Comparison of ENCODE assay signal across 18 mouse cellular contexts in genomic region chr8:123375701-123376100, GRCm38 (mm10). TPM values are rescaled to one million over a fixed set of nuclear protein-coding genes. Genes with fewer than 3 reads are reported as not detected.
DNase-seq lines count a peak whose midpoint lies in the region; ATAC-seq lines count a peak whose summit lies in the region.
"Had no signal": no experiment of that assay in that cellular context is flagged by ENCODE, and none has a peak within 500 bp of the region (broad histone marks: within the 10 kb centered on the region; RNA-seq: fewer than 3 reads in every experiment).

No protein-coding gene starts in this region.

- 0 out of 2 replicates have a peak overlapping the region, but pooled peaks have one; percentile 32 for H3K9ac ChIP-seq in midbrain, embryonic 12.5 days (replicated peaks)
- H3K9ac ChIP-seq in midbrain, embryonic 14.5 days (replicated peaks; ENCODE audit: low read length), result no peak overlapping the region
- H3K9ac ChIP-seq in hindbrain, embryonic 16.5 days (ENCODE audit: low read depth, low read length), result peak overlapping the region; percentile 30; the same call in 1 of the 2 replicates
- H3K9ac ChIP-seq in neural tube, embryonic 14.5 days (replicated peaks; ENCODE audit: low read depth, low read length), result no peak overlapping the region

- H3K27ac ChIP-seq in midbrain, embryonic 12.5 days (replicated peaks), result no peak overlapping the region
- H3K27ac ChIP-seq in midbrain, embryonic 14.5 days (replicated peaks; ENCODE audit: low read depth, low read length), result no peak overlapping the region
- no peak overlapping the region; the same call in 1 of the 2 replicates for H3K27ac ChIP-seq in hindbrain, embryonic 16.5 days (ENCODE audit: low read depth, low read length)
- peak overlapping the region; percentile 39; the same call in 1 of the 2 replicates for H3K27ac ChIP-seq in neural tube, embryonic 14.5 days (ENCODE audit: low read depth, low read length)
- H3K27ac ChIP-seq: kidney, postnatal 0 days; liver, embryonic 15.5 days; midbrain, embryonic 10.5 days had no signal

- no peaks in the 10 kb centered on the region for H3K9me3 ChIP-seq in midbrain, embryonic 12.5 days
- no peaks in the 10 kb centered on the region for H3K9me3 ChIP-seq in midbrain, embryonic 14.5 days (ENCODE audit: control insufficient read depth, low read length)
- no peaks in the 10 kb centered on the region for H3K9me3 ChIP-seq in hindbrain, embryonic 16.5 days (ENCODE audit: control insufficient read depth, low read length)
- no peaks in the 10 kb centered on the region for H3K9me3 ChIP-seq in neural tube, embryonic 14.5 days (ENCODE audit: control insufficient read depth, low read length)
- H3K9me3 ChIP-seq: liver, embryonic 15.5 days; midbrain, embryonic 10.5 days had no signal

- no peak overlapping the region for H3K4me3 ChIP-seq in midbrain, embryonic 12.5 days
- no peak overlapping the region for H3K4me3 ChIP-seq in midbrain, embryonic 14.5 days (replicated peaks; ENCODE audit: low read depth, low read length)
- no peak overlapping the region for H3K4me3 ChIP-seq in hindbrain, embryonic 16.5 days (ENCODE audit: low read length)
- no peak overlapping the region for H3K4me3 ChIP-seq in neural tube, embryonic 14.5 days (ENCODE audit: low read depth, low read length)
- H3K4me3 ChIP-seq: liver, embryonic 15.5 days; midbrain, embryonic 10.5 days had no signal

- ATAC-seq in midbrain, embryonic 12.5 days (ENCODE audit: low FRiP score, low read depth), result no peak
- no peak for ATAC-seq in midbrain, embryonic 14.5 days (ENCODE audit: low FRiP score, low TSS enrichment)
- no peak for ATAC-seq in hindbrain, embryonic 16.5 days
- no peak for ATAC-seq in neural tube, embryonic 14.5 days (ENCODE audit: low read depth)

- 87% methylated on average over 10 of the region's 10 CpGs for WGBS in midbrain, embryonic 12.5 days
- 84% methylated on average over 10 of the region's 10 CpGs for WGBS in midbrain, embryonic 14.5 days
- WGBS in hindbrain, embryonic 16.5 days, result 78% methylated on average over 10 of the region's 10 CpGs
- WGBS in neural tube, embryonic 14.5 days, result 78% methylated on average over 10 of the region's 10 CpGs

- DNase-seq in gastrocnemius, postnatal 25 days, result peak; percentile 36
- DNase-seq in gastrocnemius, postnatal 10 days, result no peak
- no peak for DNase-seq in midbrain, embryonic 14.5 days
- no peak for DNase-seq in MN1 (ENCODE audit: low spot score)
- no peak for DNase-seq in layer of hippocampus, adult 8-10 months (ENCODE audit: low spot score in 2 of 2)
- DNase-seq: adrenal gland, postnatal 25 days; cerebellum, adult 9-10 months; heart, adult 11 months; lung, postnatal 36 days; right cerebral cortex, postnatal 14 days; thymus, postnatal 4 days had no signal

- H3K36me3 ChIP-seq in midbrain, embryonic 12.5 days, result peaks cover 6% of the 10 kb centered on the region; the same call in 1 of the 2 replicates
- peaks cover 18% of the 10 kb centered on the region; the same call in 1 of the 2 replicates for H3K36me3 ChIP-seq in midbrain, embryonic 14.5 days (ENCODE audit: control insufficient read depth, insufficient read depth, low read length)
- H3K36me3 ChIP-seq in hindbrain, embryonic 16.5 days (ENCODE audit: control insufficient read depth, insufficient read depth, low read length), result no peaks in the 10 kb centered on the region; the same call in 1 of the 2 replicates
- H3K36me3 ChIP-seq in neural tube, embryonic 14.5 days (ENCODE audit: control insufficient read depth, insufficient read depth, low read length), result 0 out of 2 replicates have a peak, but pooled peaks cover 6% of the 10 kb centered on the region

- H3K4me1 ChIP-seq in midbrain, embryonic 12.5 days, result peaks cover 24% of the 10 kb centered on the region
- peaks cover 9% of the 10 kb centered on the region; the same call in 1 of the 2 replicates for H3K4me1 ChIP-seq in midbrain, embryonic 14.5 days (ENCODE audit: control insufficient read depth, insufficient read depth, low read length)
- H3K4me1 ChIP-seq in hindbrain, embryonic 16.5 days (ENCODE audit: control insufficient read depth, insufficient read depth, low read depth, low read length), result peaks cover 21% of the 10 kb centered on the region
- H3K4me1 ChIP-seq in neural tube, embryonic 14.5 days (ENCODE audit: control insufficient read depth, insufficient read depth, low read length), result peaks cover 16% of the 10 kb centered on the region

- H3K27me3 ChIP-seq in midbrain, embryonic 12.5 days, result no peaks in the 10 kb centered on the region
- no peaks in the 10 kb centered on the region for H3K27me3 ChIP-seq in midbrain, embryonic 14.5 days (ENCODE audit: control insufficient read depth, insufficient read depth, low read length)
- H3K27me3 ChIP-seq in hindbrain, embryonic 16.5 days (replicated peaks; ENCODE audit: control insufficient read depth, insufficient read depth, low read length), result no peaks in the 10 kb centered on the region
- no peaks in the 10 kb centered on the region for H3K27me3 ChIP-seq in neural tube, embryonic 14.5 days (ENCODE audit: control insufficient read depth, insufficient read depth, low read length)
- H3K27me3 ChIP-seq: liver, embryonic 15.5 days had no signal

- H3K4me2 ChIP-seq in midbrain, embryonic 12.5 days (replicated peaks), result no peak overlapping the region
- H3K4me2 ChIP-seq in midbrain, embryonic 14.5 days (ENCODE audit: low read length), result no peak overlapping the region
- H3K4me2 ChIP-seq in hindbrain, embryonic 16.5 days (ENCODE audit: low read length), result no peak overlapping the region
- no peak overlapping the region for H3K4me2 ChIP-seq in neural tube, embryonic 14.5 days (ENCODE audit: low read depth, low read length)

RNA-seq across cellular contexts. Expression of gene Tcf25, which starts 2.1 kb away (rescaled TPM):
- 100 to 1,000 TPM; 112 to 128 TPM for total RNA-seq in gastrocnemius, postnatal 25 days (2021)
- 100 to 1,000 TPM; 144 to 157 TPM for total RNA-seq in gastrocnemius, postnatal 10 days (2021)
- polyA plus RNA-seq in midbrain, embryonic 12.5 days (2016; fragmentation: Nextera tagmentation; extraction: Ambion mirVana), result 202 and 232 TPM in 2 replicates
- polyA plus RNA-seq in midbrain, embryonic 14.5 days (2014; fragmentation: Nextera tagmentation; extraction: Ambion mirVana), result 254 and 294 TPM in 2 replicates
- polyA plus RNA-seq in hindbrain, embryonic 16.5 days (2015; fragmentation: Nextera tagmentation; extraction: Ambion mirVana), result 396 and 405 TPM in 2 replicates
- polyA plus RNA-seq in neural tube, embryonic 14.5 days (2014; fragmentation: Nextera tagmentation; extraction: Ambion mirVana), result 379 and 405 TPM in 2 replicates
- 100 to 1,000 TPM; 466 to 571 (median 498) TPM for total RNA-seq in layer of hippocampus, adult 8-10 months (2022)

RNA-seq across cellular contexts. Expression of gene Mc1r, which starts 31.2 kb away (rescaled TPM):
- total RNA-seq in gastrocnemius, postnatal 25 days (2021), result not detected
- not detected for total RNA-seq in gastrocnemius, postnatal 10 days (2021)
- polyA plus RNA-seq in midbrain, embryonic 12.5 days (2016; fragmentation: Nextera tagmentation; extraction: Ambion mirVana), result 0.09 and 0.24 TPM in 2 replicates
- polyA plus RNA-seq in midbrain, embryonic 14.5 days (2014; fragmentation: Nextera tagmentation; extraction: Ambion mirVana), result 0.24 and 0.28 TPM in 2 replicates
- polyA plus RNA-seq in hindbrain, embryonic 16.5 days (2015; fragmentation: Nextera tagmentation; extraction: Ambion mirVana), result 0.05 and 0.10 TPM in 2 replicates
- polyA plus RNA-seq in neural tube, embryonic 14.5 days (2014; fragmentation: Nextera tagmentation; extraction: Ambion mirVana), result 0.22 and 0.33 TPM in 2 replicates
- under 1 TPM in 1 of 4 experiments, not detected in 3; 0.08 TPM for total RNA-seq in layer of hippocampus, adult 8-10 months (2022)
- total RNA-seq: adrenal gland, postnatal 25 days had no signal
- polyA plus RNA-seq: intestine, embryonic 14.5 days; kidney, postnatal 0 days; liver, embryonic 15.5 days had no signal

RNA-seq across cellular contexts. Expression of gene Tubb3, which starts 35.5 kb away (rescaled TPM):
- not detected for total RNA-seq in gastrocnemius, postnatal 25 days (2021)
- total RNA-seq in gastrocnemius, postnatal 10 days (2021), result 1 to 10 TPM; 1.8 to 1.9 TPM
- 1,098 and 1,155 TPM in 2 replicates for polyA plus RNA-seq in midbrain, embryonic 12.5 days (2016; fragmentation: Nextera tagmentation; extraction: Ambion mirVana)
- 2,028 and 2,035 TPM in 2 replicates for polyA plus RNA-seq in midbrain, embryonic 14.5 days (2014; fragmentation: Nextera tagmentation; extraction: Ambion mirVana)
- 1,869 and 1,947 TPM in 2 replicates for polyA plus RNA-seq in hindbrain, embryonic 16.5 days (2015; fragmentation: Nextera tagmentation; extraction: Ambion mirVana)
- 1,600 and 1,632 TPM in 2 replicates for polyA plus RNA-seq in neural tube, embryonic 14.5 days (2014; fragmentation: Nextera tagmentation; extraction: Ambion mirVana)
- 100 to 1,000 TPM; 265 to 291 (median 279) TPM for total RNA-seq in layer of hippocampus, adult 8-10 months (2022)

RNA-seq across cellular contexts. Expression of gene Spire2, which starts 43.2 kb away (rescaled TPM):
- under 1 TPM; 0.19 to 0.49 TPM for total RNA-seq in gastrocnemius, postnatal 25 days (2021)
- 1 to 10 TPM in 1 of 2 experiments, under 1 TPM in 1; 0.86 to 1.2 TPM for total RNA-seq in gastrocnemius, postnatal 10 days (2021)
- polyA plus RNA-seq in midbrain, embryonic 12.5 days (2016; fragmentation: Nextera tagmentation; extraction: Ambion mirVana), result 27.7 and 28.6 TPM in 2 replicates
- polyA plus RNA-seq in midbrain, embryonic 14.5 days (2014; fragmentation: Nextera tagmentation; extraction: Ambion mirVana), result 32.8 and 36.0 TPM in 2 replicates
- 27.3 and 38.5 TPM in 2 replicates for polyA plus RNA-seq in hindbrain, embryonic 16.5 days (2015; fragmentation: Nextera tagmentation; extraction: Ambion mirVana)
- polyA plus RNA-seq in neural tube, embryonic 14.5 days (2014; fragmentation: Nextera tagmentation; extraction: Ambion mirVana), result 34.9 and 36.9 TPM in 2 replicates
- 10 to 100 TPM; 15.8 to 16.3 (median 16.0) TPM for total RNA-seq in layer of hippocampus, adult 8-10 months (2022)

RNA-seq across cellular contexts. Expression of gene Def8, which starts 47.6 kb away (rescaled TPM):
- total RNA-seq in gastrocnemius, postnatal 25 days (2021), result 10 to 100 TPM; 37.8 to 38.2 TPM
- 10 to 100 TPM; 35.8 to 37.6 TPM for total RNA-seq in gastrocnemius, postnatal 10 days (2021)
- polyA plus RNA-seq in midbrain, embryonic 12.5 days (2016; fragmentation: Nextera tagmentation; extraction: Ambion mirVana), result 37.3 and 44.0 TPM in 2 replicates
- polyA plus RNA-seq in midbrain, embryonic 14.5 days (2014; fragmentation: Nextera tagmentation; extraction: Ambion mirVana), result 42.0 and 48.2 TPM in 2 replicates
- polyA plus RNA-seq in hindbrain, embryonic 16.5 days (2015; fragmentation: Nextera tagmentation; extraction: Ambion mirVana), result 50.5 and 53.5 TPM in 2 replicates
- polyA plus RNA-seq in neural tube, embryonic 14.5 days (2014; fragmentation: Nextera tagmentation; extraction: Ambion mirVana), result 47.4 and 52.8 TPM in 2 replicates
- 10 to 100 TPM; 48.1 to 59.4 (median 54.5) TPM for total RNA-seq in layer of hippocampus, adult 8-10 months (2022)

Comparison
In these comparisons a context has a peak if more than half of its experiments do, and no peak if none do; other contexts are left out.
1. H3K9ac ChIP-seq: peak in midbrain, embryonic 12.5 days (single experiment) and hindbrain, embryonic 16.5 days (single experiment); none in midbrain, embryonic 14.5 days (single experiment) and neural tube, embryonic 14.5 days (single experiment).